Mouse (Mus musculus) erythroblast, embryonic 14.5 days (primary cell): ENCODE results near the gene Prph2. TPM values are rescaled to one million over a fixed set of nuclear protein-coding genes. Genes with fewer than 3 reads are reported as not detected.

Experiments used
- H3K27me3 ChIP-seq: 2 replicates; pipeline ENCODE4 v1.6.1; 2012; ENCODE audit warnings: inconsistent platforms; ENCODE audit not compliant: control insufficient read depth
- H3K36me3 ChIP-seq: 2 replicates; pipeline ENCODE4 v1.6.1; 2012; ENCODE audit warnings: mild to moderate bottlenecking, inconsistent platforms; ENCODE audit not compliant: control insufficient read depth
- H3K4me1 ChIP-seq: 2 replicates; pipeline ENCODE4 v1.6.1; 2012; ENCODE audit warnings: inconsistent platforms; ENCODE audit not compliant: control insufficient read depth
- H3K4me3 ChIP-seq: replicated peaks from 2 replicates; pipeline ENCODE3; 2012; ENCODE audit warnings: moderate library complexity, mild to moderate bottlenecking, inconsistent platforms
- H3K9me3 ChIP-seq: 2 replicates; pipeline ENCODE4 v1.6.1; 2012; ENCODE audit warnings: low read length, inconsistent platforms, mixed read lengths; ENCODE audit not compliant: control insufficient read depth
- GATA1 ChIP-seq: IDR thresholded peaks from 2 replicates; pipeline ENCODE4 v1.6.1; 2012; ENCODE audit warnings: low read length, inconsistent platforms, mixed read lengths
- TAL1 ChIP-seq: IDR thresholded peaks from 3 replicates; pipeline ENCODE4 v1.6.1; 2012; ENCODE audit warnings: low read length, inconsistent platforms, mixed read lengths
- polyA plus RNA-seq: library from polyadenylated mRNA; stranded (reverse); fragments of >175 nt; gene quantifications from 2 replicates; pipeline ENCODE4 v1.2.3, GENCODE M21; 2012

Prph2 gene
- polyA plus RNA-seq, 1 experiment = not detected

DNA sequence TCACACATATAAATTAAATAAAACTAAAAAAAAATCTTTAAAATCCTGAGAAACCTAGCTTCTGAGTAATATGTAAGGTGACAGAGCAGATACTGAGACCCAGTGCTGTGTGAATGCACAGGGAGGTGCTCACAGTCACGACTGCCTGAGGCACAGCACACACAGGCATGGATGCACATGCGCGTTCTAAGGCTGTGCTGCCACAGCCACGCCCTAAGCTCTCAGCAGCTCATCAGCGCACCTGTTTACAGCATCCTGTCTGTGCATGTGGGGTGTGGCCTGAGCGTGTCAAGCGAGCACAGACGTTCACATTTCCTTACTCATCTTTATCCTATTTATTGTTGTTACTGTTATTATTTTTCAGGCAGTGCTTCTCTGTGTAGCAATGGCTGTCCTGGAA lies 30.2 kb downstream of the Prph2 start:
- no peaks in the 10 kb centered on the region for H3K9me3 ChIP-seq
- peaks cover 100% of the 10 kb centered on the region for H3K36me3 ChIP-seq

DNA sequence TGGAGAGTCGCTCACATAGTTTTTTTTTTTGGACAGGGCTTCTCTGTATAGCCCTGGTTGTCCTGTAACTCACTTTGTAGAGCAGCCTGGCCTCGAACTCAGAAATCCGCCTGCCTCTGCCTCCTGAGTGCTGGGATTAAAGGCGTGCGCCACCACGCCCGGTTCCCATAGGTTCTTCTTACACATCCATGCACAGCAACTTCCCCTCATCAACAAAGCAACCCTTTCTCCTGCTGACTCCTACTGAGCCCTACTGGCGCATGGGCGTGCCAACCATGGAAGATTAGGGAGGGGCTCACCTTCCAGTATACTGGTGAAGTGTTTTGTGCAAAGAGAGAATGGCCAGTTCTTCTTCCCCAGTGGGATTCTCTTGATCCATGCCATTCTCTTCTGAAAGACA lies 32.2 kb downstream of the Prph2 start:
- Histone ChIP-seq H3K27me3 (no peaks in the 10 kb centered on the region), H3K4me3 (no peak overlapping the region), H3K9me3 (no peaks in the 10 kb centered on the region), H3K36me3 (peaks cover 99% of the 10 kb centered on the region), H3K4me1 (no peaks in the 10 kb centered on the region)
- no peak for TF ChIP-seq TAL1
- TF ChIP-seq GATA1 = no peak

More for the DNA sequence above, 30.2 kb downstream of the Prph2 start:
- Histone ChIP-seq H3K4me3 (no peak overlapping the region), H3K4me1 (no peaks in the 10 kb centered on the region), H3K27me3 (no peaks in the 10 kb centered on the region)
- TF ChIP-seq GATA1 (no peak), TAL1 (no peak)

- Histone ChIP-seq H3K4me1 (no peaks in the 10 kb centered on the region), H3K9me3 (no peaks in the 10 kb centered on the region), H3K4me3 (no peak overlapping the region), H3K27me3 (no peaks in the 10 kb centered on the region), H3K36me3 (peaks cover 85% of the 10 kb centered on the region)
- no peak for TF ChIP-seq TAL1
- no peak for TF ChIP-seq GATA1
These were observed 36.0 kb downstream of the Prph2 start for GRCm38 (mm10) chr17:46946276-46946675.

GRCm38 (mm10) chr17:46958045-46958444 lies 47.8 kb downstream of the Prph2 start:
- peaks cover 97% of the 10 kb centered on the region for H3K36me3 ChIP-seq
- TF ChIP-seq TAL1 = no peak
- TF ChIP-seq GATA1 = no peak

DNA sequence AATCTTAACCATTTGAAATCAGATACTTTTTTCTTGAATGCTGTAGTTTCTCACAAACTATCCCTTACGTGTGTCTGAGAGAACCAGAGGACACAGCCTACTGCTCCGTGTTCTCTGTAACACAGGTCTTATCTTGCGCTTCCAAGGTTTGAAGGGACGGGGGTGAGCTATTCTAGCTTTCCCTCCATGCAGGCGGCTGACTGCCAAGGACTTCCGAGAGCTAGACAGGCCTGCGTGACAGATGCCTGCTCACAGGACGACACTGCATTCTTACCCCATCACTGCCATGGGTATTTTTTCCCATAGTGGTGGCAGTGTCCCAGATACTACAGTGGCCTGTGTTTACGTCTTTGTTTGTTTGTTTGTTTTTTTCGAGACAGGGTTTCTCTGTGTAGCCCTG lies 50.0 kb downstream of the Prph2 start:
- no peak for TF ChIP-seq TAL1
- no peak for TF ChIP-seq GATA1
- Histone ChIP-seq H3K4me1 (no peaks in the 10 kb centered on the region), H3K9me3 (no peaks in the 10 kb centered on the region), H3K27me3 (no peaks in the 10 kb centered on the region), H3K36me3 (peaks cover 97% of the 10 kb centered on the region), H3K4me3 (no peak overlapping the region)

More at GRCm38 (mm10) chr17:46958045-46958444, 47.8 kb downstream of the Prph2 start:
- no peaks in the 10 kb centered on the region for H3K9me3 ChIP-seq
- no peaks in the 10 kb centered on the region for H3K4me1 ChIP-seq
- no peaks in the 10 kb centered on the region for H3K27me3 ChIP-seq
- H3K4me3 ChIP-seq = no peak overlapping the region

DNA sequence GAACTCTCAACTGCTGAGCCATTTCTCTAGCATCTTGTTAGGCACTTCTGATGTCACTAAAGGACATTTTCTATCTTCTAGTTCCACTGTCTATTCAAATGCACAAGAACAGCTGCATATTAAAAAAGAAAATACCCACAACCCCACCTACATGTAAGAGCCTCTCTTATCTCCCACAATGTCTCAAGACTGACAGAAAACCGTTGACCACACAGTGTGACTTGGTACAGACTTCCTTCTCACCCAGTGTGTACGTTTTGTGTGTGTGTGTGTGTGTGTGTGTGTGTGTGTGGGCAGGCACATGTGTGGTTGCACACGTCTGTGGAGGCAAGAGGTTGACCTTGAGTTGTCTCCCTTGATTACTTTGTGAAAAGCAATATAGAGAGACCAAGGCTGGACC lies 51.9 kb downstream of the Prph2 start:
- Histone ChIP-seq H3K4me1 (no peaks in the 10 kb centered on the region), H3K36me3 (peaks cover 97% of the 10 kb centered on the region), H3K27me3 (no peaks in the 10 kb centered on the region), H3K4me3 (no peak overlapping the region), H3K9me3 (no peaks in the 10 kb centered on the region)
- no peak for TF ChIP-seq GATA1
- no peak for TF ChIP-seq TAL1

- Histone ChIP-seq H3K27me3 (no peaks in the 10 kb centered on the region), H3K4me3 (no peak overlapping the region), H3K36me3 (peaks cover 97% of the 10 kb centered on the region), H3K4me1 (no peaks in the 10 kb centered on the region), H3K9me3 (no peaks in the 10 kb centered on the region)
- TF ChIP-seq GATA1 (no peak), TAL1 (no peak)
These were observed 52.9 kb downstream of the Prph2 start for GRCm38 (mm10) chr17:46963186-46963585.

DNA sequence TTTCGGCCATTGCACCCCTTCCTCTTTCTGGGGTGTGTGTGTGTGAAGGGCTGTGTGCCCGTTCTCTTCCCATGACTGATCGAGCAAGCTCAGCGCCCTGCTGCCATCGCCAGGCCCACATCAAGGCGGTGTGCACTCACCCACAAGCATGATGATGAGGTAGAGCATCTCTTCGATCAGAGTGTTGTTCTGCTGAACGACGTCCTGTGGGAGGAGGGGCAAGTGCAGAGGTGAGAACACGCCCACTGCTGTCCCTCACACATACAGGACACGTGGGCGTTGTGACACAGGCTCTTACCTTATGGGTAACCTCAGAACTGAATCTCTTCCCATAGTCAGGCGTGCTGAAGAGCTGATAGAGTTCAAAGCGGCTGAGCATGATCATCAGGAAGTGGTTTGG lies 56.6 kb downstream of the Prph2 start:
- TF ChIP-seq GATA1 = no peak
- Histone ChIP-seq H3K36me3 (peaks cover 99% of the 10 kb centered on the region), H3K9me3 (no peaks in the 10 kb centered on the region), H3K27me3 (no peaks in the 10 kb centered on the region), H3K4me1 (peaks cover 5% of the 10 kb centered on the region), H3K4me3 (no peak overlapping the region)

DNA sequence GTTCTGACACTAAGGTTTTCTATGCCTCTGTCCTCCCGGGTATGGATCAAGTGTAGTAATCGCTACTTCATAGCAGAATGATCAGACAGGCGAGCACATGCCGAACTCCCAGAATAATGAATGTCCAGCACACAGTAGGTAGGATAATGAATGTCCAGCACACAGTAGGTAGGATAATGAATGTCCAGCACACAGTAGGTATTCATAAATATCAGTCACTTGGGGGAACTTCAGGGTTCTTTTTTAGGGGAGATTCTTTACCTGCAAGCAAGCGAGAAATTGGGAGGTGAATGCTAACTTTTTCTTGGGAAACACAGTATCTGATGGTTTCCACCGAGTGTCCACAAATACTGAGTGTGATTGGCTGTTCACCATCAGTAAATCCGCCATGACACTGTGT lies 62.3 kb downstream of the Prph2 start:
- H3K9me3 ChIP-seq = no peaks in the 10 kb centered on the region
- H3K4me1 ChIP-seq = peaks cover 5% of the 10 kb centered on the region
- H3K36me3 ChIP-seq = peaks cover 97% of the 10 kb centered on the region
- no peak overlapping the region for H3K4me3 ChIP-seq
- TF ChIP-seq TAL1 (no peak), GATA1 (no peak)
- no peaks in the 10 kb centered on the region for H3K27me3 ChIP-seq

Other genes starting within 250 kb of the Prph2 start
- 2.0 and 2.6 TPM in 2 replicates for gene Rrp36, start 236.1 kb upstream of the Prph2 start, polyA plus RNA-seq
- 13.0 and 13.9 TPM in 2 replicates for gene Mea1, start 231.7 kb upstream of the Prph2 start, polyA plus RNA-seq
- gene Klhdc3, start 229.5 kb upstream of the Prph2 start, polyA plus RNA-seq = 21.0 and 23.8 TPM in 2 replicates
- gene Ppp2r5d, start 205.3 kb upstream of the Prph2 start, polyA plus RNA-seq = 7.4 and 7.5 TPM in 2 replicates
- 1.5 and 1.7 TPM in 2 replicates for gene Pex6, start 199.0 kb upstream of the Prph2 start, polyA plus RNA-seq
- gene Gnmt, start 181.3 kb upstream of the Prph2 start, polyA plus RNA-seq = 0.05 TPM in 1 of 2 replicates, not detected in the other
- 3.0 and 3.2 TPM in 2 replicates for gene Cnpy3, start 158.2 kb upstream of the Prph2 start, polyA plus RNA-seq
- not detected in 2 replicates for gene Ptcra, start 146.7 kb upstream of the Prph2 start, polyA plus RNA-seq
- 6.8 and 7.8 TPM in 2 replicates for gene 2310039H08Rik, start 137.8 kb upstream of the Prph2 start, polyA plus RNA-seq
- gene Rpl7l1, start 127.8 kb upstream of the Prph2 start, polyA plus RNA-seq = 0.31 and 0.42 TPM in 2 replicates
- 0.30 and 0.33 TPM in 2 replicates for gene Bicral, start 52.0 kb upstream of the Prph2 start, polyA plus RNA-seq
- gene Tbcc, start 19.8 kb upstream of the Prph2 start, polyA plus RNA-seq = 2.2 and 2.3 TPM in 2 replicates
- gene Ubr2, start 100.1 kb downstream of the Prph2 start, polyA plus RNA-seq = 0.59 and 0.64 TPM in 2 replicates